Mouse (Mus musculus) ES-Bruce4 (cell line): Measurements from ENCODE around the gene Apln. TPM values are rescaled to one million over a fixed set of nuclear protein-coding genes. Genes with fewer than 3 reads are reported as not detected.

Source experiments
- H3K27ac ChIP-seq: 2 replicates; pipeline ENCODE4 v1.5.1; 2012; ENCODE audit warnings: low read length, inconsistent platforms; ENCODE audit not compliant: insufficient read depth
- H3K27me3 ChIP-seq: 2 replicates; pipeline ENCODE4 v1.6.1; 2012; ENCODE audit warnings: mild to moderate bottlenecking, low read length, inconsistent platforms; ENCODE audit not compliant: control insufficient read depth, poor library complexity, insufficient read depth, severe bottlenecking
- H3K36me3 ChIP-seq: 2 replicates; pipeline ENCODE4 v1.6.1; 2012; ENCODE audit warnings: inconsistent platforms, mild to moderate bottlenecking, low read length, moderate library complexity; ENCODE audit not compliant: control insufficient read depth, poor library complexity, insufficient read depth, severe bottlenecking
- H3K4me1 ChIP-seq: one replicate; pipeline ENCODE4 v1.8.1; 2011; ENCODE audit warnings: low read length; ENCODE audit not compliant: control insufficient read depth, insufficient read depth
- H3K4me3 ChIP-seq: 2 replicates; pipeline ENCODE4 v1.5.1; 2011; ENCODE audit warnings: low read depth, mild to moderate bottlenecking, low read length
- H3K9ac ChIP-seq: 2 replicates; pipeline ENCODE4 v1.6.1; 2012; ENCODE audit warnings: low read depth, mild to moderate bottlenecking, inconsistent platforms; ENCODE audit not compliant: poor library complexity, severe bottlenecking
- H3K9me3 ChIP-seq: replicated peaks from 2 replicates; pipeline ENCODE4 v1.6.1; 2012; ENCODE audit warnings: mild to moderate bottlenecking, low read length, inconsistent platforms; ENCODE audit not compliant: control insufficient read depth, poor library complexity, insufficient read depth, severe bottlenecking
- CTCF ChIP-seq: IDR thresholded peaks from one replicate; pipeline ENCODE4 v1.8.1; 2011; ENCODE audit warnings: low read depth, low read length
- EP300 ChIP-seq: IDR thresholded peaks from 2 replicates; pipeline ENCODE4 v1.6.1; 2011; ENCODE audit warnings: low read depth, low read length; ENCODE audit not compliant: insufficient read depth
- POLR2A ChIP-seq: IDR thresholded peaks from one replicate; pipeline ENCODE4 v1.8.1; 2011; ENCODE audit warnings: low read length; ENCODE audit not compliant: insufficient read depth
- polyA plus RNA-seq: library from polyadenylated mRNA; stranded (reverse); fragments of >200 nt; gene quantifications from 2 replicates; pipeline ENCODE4 v1.2.4, GENCODE M21; 2011; ENCODE audit warnings: low read depth; ENCODE audit not compliant: missing spikeins, insufficient read depth, insufficient read length

The Apln gene
- polyA plus RNA-seq, 1 experiment: 0.82 TPM

DNA sequence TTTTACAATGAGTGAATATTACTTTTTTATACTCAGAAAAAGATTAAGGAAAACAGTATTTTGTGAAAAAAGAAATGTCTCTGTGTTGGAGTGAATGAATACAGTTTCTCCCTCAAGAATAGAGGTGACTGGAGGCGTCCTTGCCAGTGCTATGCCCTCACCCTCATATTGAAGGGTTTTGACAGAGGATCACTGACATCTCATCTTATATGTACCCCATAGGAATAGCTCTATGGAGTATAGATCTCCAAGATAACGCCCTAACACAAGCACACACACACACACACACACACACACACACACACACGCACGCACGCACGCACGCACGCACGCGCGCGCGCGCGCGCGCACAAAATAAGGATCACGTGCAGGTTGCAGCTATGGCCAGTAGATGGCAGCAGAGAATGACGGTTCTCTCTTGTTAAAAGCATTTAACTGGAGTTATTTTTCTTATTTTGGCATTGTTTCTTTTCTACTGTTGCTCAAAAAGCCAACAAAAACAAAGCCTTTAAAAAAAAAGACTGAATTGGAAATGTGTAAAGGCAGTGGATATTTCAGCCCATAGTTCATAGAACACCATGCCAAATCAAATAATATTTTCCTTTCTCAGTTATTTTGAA lies 49.5 kb downstream of the Apln start:
- Histone ChIP-seq H3K4me3 (no peak overlapping the region), H3K27me3 (no peaks in the 10 kb centered on the region), H3K36me3 (no peaks in the 10 kb centered on the region), H3K9me3 (no peaks in the 10 kb centered on the region), H3K4me1 (no peaks in the 10 kb centered on the region), H3K27ac (no peak overlapping the region), H3K9ac (no peak overlapping the region)
- TF ChIP-seq CTCF: peak; percentile 30
- TF ChIP-seq POLR2A: no peak
- no peak for TF ChIP-seq EP300

DNA sequence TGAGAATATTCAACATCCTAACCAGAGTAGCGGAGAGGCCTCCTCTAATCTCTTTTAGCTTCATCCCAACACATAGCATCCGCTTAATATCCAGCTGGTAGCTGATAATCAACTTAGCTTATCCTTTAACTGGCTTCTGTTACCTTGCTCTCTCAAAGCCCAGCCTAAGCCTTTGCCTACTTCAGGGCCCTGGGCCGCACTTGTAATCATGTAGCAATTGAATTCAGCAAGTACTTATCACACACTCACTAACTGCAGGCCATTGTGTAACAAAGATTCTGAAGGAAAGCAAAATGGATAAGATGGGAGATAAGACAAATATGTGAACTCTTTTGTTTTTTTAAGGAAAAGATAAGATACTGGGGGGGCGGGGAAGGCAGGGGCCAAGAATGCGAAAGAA lies 57.6 kb downstream of the Apln start:
- no peaks in the 10 kb centered on the region for H3K36me3 ChIP-seq
- no peak overlapping the region for H3K4me3 ChIP-seq
- H3K27me3 ChIP-seq: no peaks in the 10 kb centered on the region
- no peak overlapping the region for H3K9ac ChIP-seq
- no peaks in the 10 kb centered on the region for H3K4me1 ChIP-seq
- TF ChIP-seq CTCF (no peak), EP300 (no peak), POLR2A (no peak)
- H3K27ac ChIP-seq: no peak overlapping the region
- no peaks in the 10 kb centered on the region for H3K9me3 ChIP-seq

DNA sequence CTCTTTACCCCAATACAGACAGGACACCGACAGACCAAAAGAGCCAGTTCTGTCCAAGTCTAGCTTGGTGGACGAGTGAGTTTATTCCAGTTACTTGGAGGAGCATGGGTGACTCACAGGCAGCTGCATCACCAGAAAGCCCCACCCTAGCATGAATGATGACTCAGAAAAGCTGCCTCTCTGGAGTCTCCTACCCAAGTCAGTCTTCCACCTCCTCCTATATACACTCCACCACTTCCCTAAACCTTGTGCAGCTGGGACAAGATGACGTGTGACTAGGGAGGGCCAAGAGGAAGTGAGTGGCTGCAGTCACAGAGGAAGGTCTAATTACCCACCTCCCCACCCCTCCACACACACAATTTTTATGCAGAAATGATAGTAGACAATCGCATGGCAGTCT lies 58.1 kb downstream of the Apln start:
- Histone ChIP-seq H3K27me3 (no peaks in the 10 kb centered on the region), H3K36me3 (no peaks in the 10 kb centered on the region), H3K4me3 (no peak overlapping the region), H3K4me1 (peaks cover 2% of the 10 kb centered on the region), H3K9me3 (no peaks in the 10 kb centered on the region), H3K9ac (no peak overlapping the region), H3K27ac (no peak overlapping the region)
- TF ChIP-seq EP300: no peak
- no peak for TF ChIP-seq CTCF
- no peak for TF ChIP-seq POLR2A

Other genes with a start within 250 kb of the Apln start
- 8.3 and 11.0 TPM in 2 replicates for gene Smarca1, start 141.9 kb downstream of the Apln start, polyA plus RNA-seq
- 43.7 and 45.1 TPM in 2 replicates for gene Ocrl, start 122.5 kb downstream of the Apln start, polyA plus RNA-seq
- gene Xpnpep2, start 73.9 kb upstream of the Apln start, polyA plus RNA-seq: 0.21 TPM in 1 of 2 replicates, not detected in the other
- not detected in 2 replicates for gene Sash3, start 111.6 kb upstream of the Apln start, polyA plus RNA-seq
- gene Zdhhc9, start 174.0 kb upstream of the Apln start, polyA plus RNA-seq: 22.2 and 23.0 TPM in 2 replicates
- gene Utp14a, start 222.0 kb upstream of the Apln start, polyA plus RNA-seq: 61.6 and 62.7 TPM in 2 replicates